Mouse (Mus musculus): ENCODE data around the gene Hcst.

Gene Hcst

GRCm38 (mm10) chr7:30434238-30434637 lies 14.6 kb upstream of the Hcst start:
- DNase-seq (ENCODE audit: low read depth) = peak; percentile 51

GRCm38 (mm10) chr7:30431793-30432192 lies 12.1 kb upstream of the Hcst start:
- peak; percentile 91 for DNase-seq (ENCODE audit: low read depth)

- no peak for DNase-seq (ENCODE audit: low read depth)
These were observed 10.5 kb upstream of the Hcst start for GRCm38 (mm10) chr7:30430191-30430590.

- DNase-seq (ENCODE audit: low read depth) = no peak
These were observed 9.7 kb upstream of the Hcst start for GRCm38 (mm10) chr7:30429327-30429726.

- no peak for DNase-seq (ENCODE audit: low read depth)
These were observed 3.5 kb upstream of the Hcst start for GRCm38 (mm10) chr7:30423071-30423641.

GRCm38 (mm10) chr7:30422560-30422959 lies 2.9 kb upstream of the Hcst start:
- peak; percentile 81 for DNase-seq (ENCODE audit: low read depth)

GRCm38 (mm10) chr7:30421890-30422435 lies 2.3 kb upstream of the Hcst start:
- peak; percentile 98 for DNase-seq (ENCODE audit: low read depth)

- DNase-seq (ENCODE audit: low read depth) = peak; percentile 94
These were observed 1.7 kb upstream of the Hcst start, which contains the start of gene Nfkbid for GRCm38 (mm10) chr7:30421175-30421889. Nfkbid (plus strand) TSS chr7:30421732.

- DNase-seq (ENCODE audit: low read depth) = no peak
These were observed 1.0 kb upstream of the Hcst start for GRCm38 (mm10) chr7:30420673-30421072.

- peak; percentile 69 for DNase-seq (ENCODE audit: low read depth)
These were observed 1.8 kb downstream of the Hcst start for GRCm38 (mm10) chr7:30417856-30418255.

- no peak for DNase-seq (ENCODE audit: low read depth)
These were observed 6.1 kb downstream of the Hcst start, which contains the start of gene Tyrobp for GRCm38 (mm10) chr7:30413596-30413995. Tyrobp (plus strand) TSS chr7:30413760.

- DNase-seq (ENCODE audit: low read depth) = no peak
These were observed 6.9 kb downstream of the Hcst start for GRCm38 (mm10) chr7:30412735-30413147.

- no peak for DNase-seq (ENCODE audit: low read depth)
These were observed 8.6 kb downstream of the Hcst start for GRCm38 (mm10) chr7:30411023-30411422.

GRCm38 (mm10) chr7:30409789-30410188 lies 9.9 kb downstream of the Hcst start:
- DNase-seq (ENCODE audit: low read depth) = no peak

GRCm38 (mm10) chr7:30408639-30409038 lies 11.0 kb downstream of the Hcst start:
- DNase-seq (ENCODE audit: low read depth) = no peak

- DNase-seq (ENCODE audit: low read depth) = peak; percentile 51
These were observed 17.3 kb downstream of the Hcst start for GRCm38 (mm10) chr7:30402343-30402742.

- no peak for DNase-seq (ENCODE audit: low read depth)
These were observed 20.0 kb downstream of the Hcst start for GRCm38 (mm10) chr7:30399671-30400070.

GRCm38 (mm10) chr7:30394871-30395270 lies 24.8 kb downstream of the Hcst start:
- DNase-seq (ENCODE audit: low read depth) = peak; percentile 76

- peak; percentile 94 for DNase-seq (ENCODE audit: low read depth)
These were observed 25.3 kb downstream of the Hcst start for GRCm38 (mm10) chr7:30394379-30394778.

GRCm38 (mm10) chr7:30393631-30394030 lies 26.0 kb downstream of the Hcst start:
- peak; percentile 68 for DNase-seq (ENCODE audit: low read depth)

- DNase-seq (ENCODE audit: low read depth) = peak; percentile 58
These were observed 26.7 kb downstream of the Hcst start for GRCm38 (mm10) chr7:30392746-30393520.

GRCm38 (mm10) chr7:30384106-30384505 lies 35.5 kb downstream of the Hcst start:
- DNase-seq (ENCODE audit: low read depth) = no peak

- no peak for DNase-seq (ENCODE audit: low read depth)
These were observed 39.6 kb downstream of the Hcst start for GRCm38 (mm10) chr7:30380061-30380460.
